Mouse (Mus musculus): ENCODE measurements at regions not wholly inside any gene's neighbourhood (a gene's known extent, or its start where the extent isn't known, plus 50 kb on each side); places are given as distances from the start of the nearest gene placed in this dataset.

- ATAC-seq (replicated peaks; ENCODE audit: insufficient number of reproducible peaks, low FRiP score, low TSS enrichment, low read depth) (no peak), DNase-seq (ENCODE audit: low spot score) (no peak)
- Histone ChIP-seq H3K27me3 (ENCODE audit: control insufficient read depth, insufficient read depth, low read length) (no peaks in the 10 kb centered on the region), H3K27ac (replicated peaks; ENCODE audit: low read depth, low read length) (no peak overlapping the region), H3K4me1 (ENCODE audit: control insufficient read depth, insufficient read depth, low read length) (no peaks in the 10 kb centered on the region), H3K9me3 (replicated peaks; ENCODE audit: control insufficient read depth, low read length) (no peaks in the 10 kb centered on the region), H3K4me3 (ENCODE audit: low read depth, low read length) (no peak overlapping the region), H3K4me2 (ENCODE audit: low read depth, low read length) (no peak overlapping the region), H3K36me3 (replicated peaks; ENCODE audit: control insufficient read depth, insufficient read depth, low read depth, low read length) (no peaks in the 10 kb centered on the region), H3K9ac (replicated peaks; ENCODE audit: low read length) (no peak overlapping the region)
- 84% methylated on average over 14 of the region's 14 CpGs for WGBS
These were observed 236.8 kb upstream of the Prickle1 start for GRCm38 (mm10) chr15:93832431-93832936.

GRCm38 (mm10) chr15:93831148-93831547, 235.5 kb upstream of the Prickle1 start:
- H3K4me2 ChIP-seq (ENCODE audit: low read depth, low read length): no peak overlapping the region
- no peaks in the 10 kb centered on the region for H3K9me3 ChIP-seq (replicated peaks; ENCODE audit: control insufficient read depth, low read length)
- H3K4me3 ChIP-seq (ENCODE audit: low read depth, low read length): no peak overlapping the region
- 84% methylated on average over 3 of the region's 3 CpGs for WGBS
- no peaks in the 10 kb centered on the region for H3K27me3 ChIP-seq (ENCODE audit: control insufficient read depth, insufficient read depth, low read length)
- no peaks in the 10 kb centered on the region for H3K4me1 ChIP-seq (ENCODE audit: control insufficient read depth, insufficient read depth, low read length)
- DNase-seq (ENCODE audit: low spot score): no peak
- H3K36me3 ChIP-seq (replicated peaks; ENCODE audit: control insufficient read depth, insufficient read depth, low read depth, low read length): no peaks in the 10 kb centered on the region
- no peak overlapping the region for H3K27ac ChIP-seq (replicated peaks; ENCODE audit: low read depth, low read length)
- no peak for ATAC-seq (replicated peaks; ENCODE audit: insufficient number of reproducible peaks, low FRiP score, low TSS enrichment, low read depth)
- no peak overlapping the region for H3K9ac ChIP-seq (replicated peaks; ENCODE audit: low read length)

- Histone ChIP-seq H3K36me3 (replicated peaks; ENCODE audit: control insufficient read depth, insufficient read depth, low read depth, low read length) (no peaks in the 10 kb centered on the region), H3K9ac (replicated peaks; ENCODE audit: low read length) (peak overlapping the region; percentile 34), H3K27ac (replicated peaks; ENCODE audit: low read depth, low read length) (no peak overlapping the region; the same call in 1 of the 2 replicates), H3K27me3 (ENCODE audit: control insufficient read depth, insufficient read depth, low read length) (no peaks in the 10 kb centered on the region), H3K4me3 (ENCODE audit: low read depth, low read length) (no peak overlapping the region), H3K4me1 (ENCODE audit: control insufficient read depth, insufficient read depth, low read length) (no peaks in the 10 kb centered on the region; the same call in 1 of the 2 replicates), H3K4me2 (ENCODE audit: low read depth, low read length) (no peak overlapping the region), H3K9me3 (replicated peaks; ENCODE audit: control insufficient read depth, low read length) (no peaks in the 10 kb centered on the region)
- peak; percentile 40 for DNase-seq (ENCODE audit: low spot score)
- ATAC-seq (replicated peaks; ENCODE audit: insufficient number of reproducible peaks, low FRiP score, low TSS enrichment, low read depth): peak; percentile 48; the same call in 1 of the 2 replicates
- 54% methylated on average over 28 of the region's 28 CpGs for WGBS
These were observed 229.3 kb upstream of the Prickle1 start for GRCm38 (mm10) chr15:93824729-93825694.

GRCm38 (mm10) chr15:93821236-93821635, 225.5 kb upstream of the Prickle1 start:
- ATAC-seq (replicated peaks; ENCODE audit: insufficient number of reproducible peaks, low FRiP score, low TSS enrichment, low read depth) (no peak), DNase-seq (ENCODE audit: low spot score) (no peak)
- H3K9me3 ChIP-seq (replicated peaks; ENCODE audit: control insufficient read depth, low read length): no peaks in the 10 kb centered on the region
- H3K9ac ChIP-seq (replicated peaks; ENCODE audit: low read length): no peak overlapping the region
- no peaks in the 10 kb centered on the region for H3K36me3 ChIP-seq (replicated peaks; ENCODE audit: control insufficient read depth, insufficient read depth, low read depth, low read length)
- H3K27ac ChIP-seq (replicated peaks; ENCODE audit: low read depth, low read length): no peak overlapping the region
- no peaks in the 10 kb centered on the region for H3K27me3 ChIP-seq (ENCODE audit: control insufficient read depth, insufficient read depth, low read length)
- no peak overlapping the region for H3K4me3 ChIP-seq (ENCODE audit: low read depth, low read length)
- WGBS: 75% methylated on average over 6 of the region's 6 CpGs
- H3K4me1 ChIP-seq (ENCODE audit: control insufficient read depth, insufficient read depth, low read length): no peaks in the 10 kb centered on the region; the same call in 1 of the 2 replicates
- H3K4me2 ChIP-seq (ENCODE audit: low read depth, low read length): no peak overlapping the region

GRCm38 (mm10) chr15:93812011-93812410, 216.3 kb upstream of the Prickle1 start:
- DNase-seq (ENCODE audit: low spot score) (no peak), ATAC-seq (replicated peaks; ENCODE audit: insufficient number of reproducible peaks, low FRiP score, low TSS enrichment, low read depth) (no peak)
- Histone ChIP-seq H3K36me3 (replicated peaks; ENCODE audit: control insufficient read depth, insufficient read depth, low read depth, low read length) (no peaks in the 10 kb centered on the region), H3K9me3 (replicated peaks; ENCODE audit: control insufficient read depth, low read length) (no peaks in the 10 kb centered on the region), H3K4me2 (ENCODE audit: low read depth, low read length) (no peak overlapping the region), H3K27me3 (ENCODE audit: control insufficient read depth, insufficient read depth, low read length) (no peaks in the 10 kb centered on the region), H3K4me3 (ENCODE audit: low read depth, low read length) (no peak overlapping the region), H3K27ac (replicated peaks; ENCODE audit: low read depth, low read length) (no peak overlapping the region), H3K4me1 (ENCODE audit: control insufficient read depth, insufficient read depth, low read length) (no peaks in the 10 kb centered on the region), H3K9ac (replicated peaks; ENCODE audit: low read length) (no peak overlapping the region)
- WGBS: 62% methylated on average over 7 of the region's 7 CpGs

- ATAC-seq (replicated peaks; ENCODE audit: insufficient number of reproducible peaks, low FRiP score, low TSS enrichment, low read depth) (no peak), DNase-seq (ENCODE audit: low spot score) (no peak)
- no peak overlapping the region for H3K4me2 ChIP-seq (ENCODE audit: low read depth, low read length)
- no peaks in the 10 kb centered on the region for H3K36me3 ChIP-seq (replicated peaks; ENCODE audit: control insufficient read depth, insufficient read depth, low read depth, low read length)
- no peaks in the 10 kb centered on the region for H3K9me3 ChIP-seq (replicated peaks; ENCODE audit: control insufficient read depth, low read length)
- H3K27me3 ChIP-seq (ENCODE audit: control insufficient read depth, insufficient read depth, low read length): no peaks in the 10 kb centered on the region
- no peaks in the 10 kb centered on the region for H3K4me1 ChIP-seq (ENCODE audit: control insufficient read depth, insufficient read depth, low read length)
- 88% methylated on average over 8 of the region's 8 CpGs for WGBS
- H3K27ac ChIP-seq (replicated peaks; ENCODE audit: low read depth, low read length): no peak overlapping the region
- no peak overlapping the region for H3K4me3 ChIP-seq (ENCODE audit: low read depth, low read length)
- no peak overlapping the region for H3K9ac ChIP-seq (replicated peaks; ENCODE audit: low read length)
These were observed 212.3 kb upstream of the Prickle1 start for GRCm38 (mm10) chr15:93807993-93808392.

- Histone ChIP-seq H3K4me2 (ENCODE audit: low read depth, low read length) (no peak overlapping the region), H3K4me3 (ENCODE audit: low read depth, low read length) (no peak overlapping the region), H3K9ac (replicated peaks; ENCODE audit: low read length) (no peak overlapping the region), H3K9me3 (replicated peaks; ENCODE audit: control insufficient read depth, low read length) (no peaks in the 10 kb centered on the region), H3K27me3 (ENCODE audit: control insufficient read depth, insufficient read depth, low read length) (no peaks in the 10 kb centered on the region), H3K36me3 (replicated peaks; ENCODE audit: control insufficient read depth, insufficient read depth, low read depth, low read length) (no peaks in the 10 kb centered on the region), H3K4me1 (ENCODE audit: control insufficient read depth, insufficient read depth, low read length) (no peaks in the 10 kb centered on the region), H3K27ac (replicated peaks; ENCODE audit: low read depth, low read length) (no peak overlapping the region)
- WGBS: 94% methylated on average over 8 of the region's 8 CpGs
- DNase-seq (ENCODE audit: low spot score): no peak
- no peak for ATAC-seq (replicated peaks; ENCODE audit: insufficient number of reproducible peaks, low FRiP score, low TSS enrichment, low read depth)
These were observed 211.8 kb upstream of the Prickle1 start for GRCm38 (mm10) chr15:93807505-93807904.

- H3K4me1 ChIP-seq (ENCODE audit: control insufficient read depth, insufficient read depth, low read length): no peaks in the 10 kb centered on the region
- H3K9me3 ChIP-seq (replicated peaks; ENCODE audit: control insufficient read depth, low read length): no peaks in the 10 kb centered on the region
- no peak overlapping the region for H3K4me2 ChIP-seq (ENCODE audit: low read depth, low read length)
- H3K27me3 ChIP-seq (ENCODE audit: control insufficient read depth, insufficient read depth, low read length): no peaks in the 10 kb centered on the region
- no peak for DNase-seq (ENCODE audit: low spot score)
- WGBS: 84% methylated on average over 9 of the region's 9 CpGs
- no peaks in the 10 kb centered on the region for H3K36me3 ChIP-seq (replicated peaks; ENCODE audit: control insufficient read depth, insufficient read depth, low read depth, low read length)
- H3K4me3 ChIP-seq (ENCODE audit: low read depth, low read length): no peak overlapping the region
- H3K9ac ChIP-seq (replicated peaks; ENCODE audit: low read length): no peak overlapping the region
- H3K27ac ChIP-seq (replicated peaks; ENCODE audit: low read depth, low read length): no peak overlapping the region
- ATAC-seq (replicated peaks; ENCODE audit: insufficient number of reproducible peaks, low FRiP score, low TSS enrichment, low read depth): no peak
These were observed 209.0 kb upstream of the Prickle1 start for GRCm38 (mm10) chr15:93804703-93805102.
